Mouse (Mus musculus) testis, postnatal 10 days (tissue): ENCODE measurements around the gene Psmd13.
"Not testable (repeated sequence)": the region's sequence is repeated elsewhere in the genome, so short reads cannot be mapped to it uniquely, and the experiment has no call there.

Experiments
- DNase-seq: peaks from one replicate; pipeline ENCODE4 v3.0.0; 2021; ENCODE audit warnings: low spot score

Gene Psmd13

DNA sequence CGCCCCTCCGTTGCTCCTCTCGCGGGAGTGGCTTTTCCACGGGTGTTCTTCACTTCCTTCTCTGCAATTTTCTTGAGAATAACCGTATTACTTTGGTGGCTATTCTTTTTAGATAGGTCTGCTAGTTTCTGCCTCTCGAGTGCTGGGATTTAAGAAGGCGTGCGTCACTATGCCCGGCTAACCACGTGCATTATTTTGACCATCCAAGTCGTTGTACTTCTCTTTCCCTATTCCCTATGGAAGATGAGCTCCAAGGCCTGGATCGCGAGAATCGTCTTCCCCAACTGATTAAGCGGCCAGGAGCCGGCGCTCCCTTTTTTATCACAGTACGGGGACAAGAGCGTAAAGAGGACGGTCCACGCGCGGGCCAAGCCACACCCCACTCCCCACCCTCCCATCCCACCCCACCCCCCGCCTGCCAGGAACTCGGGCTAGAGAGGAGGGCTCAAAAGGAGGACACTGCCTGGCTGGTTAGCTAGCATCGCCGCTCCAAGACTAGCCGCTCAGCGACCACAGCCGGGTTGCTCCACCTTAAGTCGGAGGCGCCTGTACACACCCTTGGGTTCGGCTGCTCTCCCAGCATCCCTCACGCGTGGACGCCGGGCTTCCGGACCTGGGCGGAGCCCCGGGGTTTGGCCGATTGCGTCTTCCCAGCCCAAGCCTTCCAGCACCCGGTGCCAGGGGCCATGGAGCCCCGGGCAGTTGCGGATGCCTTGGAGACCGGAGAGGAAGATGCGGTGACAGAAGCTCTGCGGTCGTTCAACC, 24.8 kb upstream of the Psmd13 start, which contains the start of gene Ric8a:
TSS of gene Ric8a (plus strand) at position 173 of the 765 bp plus-strand sequence.
- peak; percentile 89 for DNase-seq

DNA sequence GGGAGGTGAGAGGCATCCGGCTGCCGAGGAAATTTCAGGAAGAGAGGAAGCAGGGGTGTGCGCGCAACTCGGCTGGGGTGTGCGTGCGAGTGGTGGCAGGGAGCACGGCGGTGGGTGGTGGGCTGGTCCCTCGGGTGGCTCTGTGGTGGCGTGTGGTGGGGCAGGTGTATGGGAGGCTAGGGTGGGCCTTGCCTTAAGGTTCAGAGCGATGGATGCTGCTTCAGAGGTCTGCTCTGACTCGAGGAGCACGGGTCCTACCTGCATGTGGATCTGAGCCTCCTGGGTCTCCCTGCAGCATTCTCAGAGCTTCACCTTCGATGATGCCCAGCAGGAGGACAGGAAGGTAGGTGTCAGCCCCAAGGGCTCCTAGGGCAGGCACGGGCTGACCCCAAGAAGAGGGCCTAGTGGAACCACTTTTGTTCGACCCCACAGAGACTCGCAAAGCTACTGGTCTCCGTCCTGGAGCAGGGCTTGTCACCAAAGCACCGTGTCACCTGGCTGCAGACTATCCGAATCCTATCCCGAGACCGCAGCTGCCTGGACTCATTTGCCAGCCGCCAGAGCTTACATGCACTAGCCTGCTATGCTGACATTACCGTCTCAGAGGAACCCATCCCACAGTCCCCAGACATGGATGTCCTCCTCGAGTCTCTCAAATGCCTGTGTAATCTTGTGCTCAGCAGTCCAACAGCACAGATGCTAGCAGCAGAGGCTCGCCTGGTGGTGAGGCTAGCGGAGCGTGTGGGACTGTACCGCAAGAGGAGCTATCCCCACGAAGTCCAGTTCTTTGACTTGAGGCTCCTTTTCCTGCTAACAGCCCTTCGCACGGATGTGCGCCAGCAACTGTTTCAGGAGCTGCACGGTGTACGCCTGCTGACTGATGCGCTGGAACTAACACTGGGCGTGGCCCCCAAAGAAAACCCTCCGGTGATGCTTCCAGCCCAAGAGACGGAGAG, 23.9 kb upstream of the Psmd13 start, which contains the start of gene Bet1l:
TSS of gene Bet1l (minus strand) at position 28 of the 956 bp plus-strand sequence.
- no peak for DNase-seq

GRCm38 (mm10) chr7:140858746-140859145, 23.0 kb upstream of the Psmd13 start:
- no peak for DNase-seq

GRCm38 (mm10) chr7:140859997-140860396, 21.8 kb upstream of the Psmd13 start:
- DNase-seq: no peak

GRCm38 (mm10) chr7:140860728-140861127, 21.0 kb upstream of the Psmd13 start:
- no peak for DNase-seq

DNA sequence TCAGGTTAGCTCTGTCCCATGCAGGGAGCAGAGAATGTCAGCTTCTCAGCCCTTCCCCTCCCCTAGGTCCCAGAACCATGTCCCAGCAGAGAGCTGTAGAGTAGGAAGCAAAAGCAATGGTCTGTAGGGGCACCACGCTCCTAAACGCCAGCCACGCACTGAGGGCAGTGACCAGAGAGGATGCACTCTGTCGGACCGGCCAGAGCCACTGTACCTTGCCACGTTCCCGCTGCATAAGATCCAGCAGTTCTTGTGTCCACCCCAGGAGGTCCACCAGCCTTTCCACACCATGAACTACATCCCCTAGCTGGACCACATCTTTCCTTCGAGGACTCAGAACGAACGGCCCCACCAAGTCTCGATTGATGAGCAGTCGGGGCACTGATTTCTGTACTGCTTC, 17.0 kb upstream of the Psmd13 start:
- no peak for DNase-seq

DNA sequence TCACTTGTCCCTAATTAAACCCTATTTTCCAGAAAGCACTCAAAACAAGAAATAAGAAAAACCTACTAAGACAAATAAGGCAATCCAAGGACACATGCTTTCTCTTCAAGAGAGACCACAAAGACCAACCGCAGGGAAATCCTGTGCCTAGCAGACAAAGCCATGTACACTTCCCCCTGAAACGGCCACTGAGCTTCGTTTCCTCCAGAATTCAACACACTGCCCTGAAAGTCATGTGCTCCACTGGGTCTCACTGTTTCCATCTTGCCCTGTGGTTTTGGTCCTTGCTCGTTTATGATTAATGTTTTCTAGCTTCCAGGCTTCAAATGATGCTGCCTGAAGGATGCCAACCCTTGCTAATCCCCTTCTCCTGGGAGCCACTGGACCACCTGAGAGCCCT, 7.5 kb upstream of the Psmd13 start:
- no peak for DNase-seq

DNA sequence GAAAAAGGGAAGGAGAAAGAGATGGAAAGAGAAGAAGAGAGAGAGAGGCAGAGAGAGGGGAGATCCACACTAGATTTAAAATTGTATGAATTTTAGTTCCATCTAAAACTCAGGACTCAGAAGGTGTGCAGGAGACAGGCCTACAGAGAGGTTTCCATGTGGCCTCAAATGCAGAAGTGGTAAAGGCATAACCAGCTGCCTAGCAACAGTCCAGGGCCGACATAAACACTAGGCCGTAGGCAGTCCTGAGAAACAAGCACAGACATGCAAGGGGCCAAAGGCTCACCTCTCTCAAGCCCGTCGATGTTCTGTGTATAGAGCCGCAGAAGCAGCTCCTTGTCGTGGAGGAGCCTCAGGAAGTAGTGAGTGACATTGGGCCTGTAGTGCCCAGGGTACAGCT, 4.4 kb upstream of the Psmd13 start:
- DNase-seq: no peak

- no peak for DNase-seq
These were observed 2.4 kb upstream of the Psmd13 start for GRCm38 (mm10) chr7:140879355-140879754.

DNA sequence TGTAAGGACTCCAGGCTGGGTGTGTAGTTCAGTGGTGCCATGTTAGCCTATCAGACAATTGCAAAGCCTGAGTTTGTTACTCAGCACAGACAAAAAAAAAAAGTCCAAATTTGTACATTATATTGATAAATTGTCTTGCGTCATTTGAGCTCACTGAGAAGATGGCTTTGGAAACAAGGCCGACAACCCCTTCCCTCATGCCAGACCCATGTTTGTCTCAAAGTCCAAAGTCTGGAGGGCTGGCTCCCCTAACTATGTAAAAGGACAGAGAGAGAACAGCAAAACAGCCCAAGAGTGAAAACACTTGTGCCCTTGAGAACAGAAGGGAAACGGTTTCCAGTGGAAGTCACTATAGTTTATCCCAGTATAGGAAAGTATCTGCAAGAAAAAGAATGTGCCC, 1.3 kb upstream of the Psmd13 start:
- no peak for DNase-seq

DNA sequence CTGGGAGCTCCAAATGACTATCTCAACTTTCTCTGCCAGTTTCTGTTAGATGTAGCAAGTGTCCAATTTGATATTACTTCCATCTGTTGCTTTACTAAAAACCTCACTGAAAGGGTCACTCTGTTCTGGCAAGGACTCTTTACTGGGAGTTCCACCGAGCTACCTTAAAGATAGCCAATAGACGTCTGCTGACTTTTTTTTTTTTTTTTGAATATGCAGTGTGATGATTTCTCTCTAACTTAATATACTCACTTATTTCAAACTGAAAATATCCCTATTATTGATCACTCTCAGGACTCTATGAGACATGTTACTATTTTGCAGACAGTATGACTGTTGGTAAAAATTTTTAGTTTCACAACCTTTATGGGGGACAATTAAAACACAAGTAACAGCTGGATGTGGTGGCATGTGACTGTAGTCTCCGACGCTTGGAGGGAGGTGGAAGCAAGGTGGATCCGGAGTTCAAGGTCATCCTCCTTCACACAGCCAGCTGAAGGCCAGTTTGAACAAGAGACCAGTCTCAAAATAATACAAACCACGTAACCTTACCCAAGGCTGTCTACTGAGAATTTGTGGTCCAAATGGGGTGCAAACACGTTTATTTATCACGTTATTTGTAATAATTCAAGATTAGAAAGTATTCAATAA, 778 bp upstream of the Psmd13 start:
- no peak for DNase-seq

- no peak for DNase-seq
These were observed 668 bp downstream of the Psmd13 start for GRCm38 (mm10) chr7:140882469-140882803.

DNA sequence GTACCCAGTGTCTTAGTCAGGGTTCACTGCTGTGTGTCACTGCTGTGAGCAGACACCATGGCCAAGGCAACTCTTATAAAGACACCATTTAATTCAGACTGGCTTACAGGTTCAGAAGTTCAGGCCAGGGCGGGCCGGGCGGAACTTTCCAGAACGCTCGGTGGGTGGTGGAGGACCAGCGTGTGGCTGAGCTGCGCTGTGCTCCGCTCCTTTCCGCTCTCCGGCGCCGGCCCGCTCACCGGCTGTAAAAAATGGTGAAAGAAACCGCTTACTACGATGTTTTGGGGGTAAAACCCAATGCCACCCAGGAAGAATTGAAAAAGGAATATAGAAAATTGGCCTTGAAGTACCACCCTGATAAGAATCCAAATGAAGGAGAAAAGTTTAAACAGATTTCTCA, 8.9 kb downstream of the Psmd13 start:
- DNase-seq: not testable (repeated sequence)

DNA sequence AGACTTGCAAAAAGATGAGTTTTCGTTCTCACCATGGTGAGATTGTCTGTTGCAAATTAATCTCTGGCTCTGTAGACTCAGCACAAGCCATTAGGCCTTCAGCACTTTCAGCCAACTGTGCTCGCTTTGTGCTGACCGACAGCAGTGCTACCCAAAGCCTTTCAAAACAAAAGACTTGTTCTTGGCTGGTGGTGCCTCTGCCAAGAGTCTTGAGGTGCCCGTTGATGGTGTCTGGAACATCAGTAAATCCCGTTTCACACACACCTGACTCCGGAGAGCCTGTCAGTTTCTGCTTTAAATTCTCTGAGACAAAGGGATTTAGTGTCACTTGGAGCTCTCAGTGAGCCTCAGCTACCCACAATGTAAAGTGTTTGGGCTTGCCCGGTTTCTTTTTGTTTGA, 12.3 kb downstream of the Psmd13 start:
- DNase-seq: no peak

GRCm38 (mm10) chr7:140894611-140895010, 12.8 kb downstream of the Psmd13 start:
- DNase-seq: no peak

GRCm38 (mm10) chr7:140897863-140898262, 16.1 kb downstream of the Psmd13 start:
- DNase-seq: no peak

- DNase-seq: no peak
These were observed 17.4 kb downstream of the Psmd13 start for GRCm38 (mm10) chr7:140899121-140899520.

GRCm38 (mm10) chr7:140900220-140900619, 18.5 kb downstream of the Psmd13 start, which contains the start of gene Cox8b:
Gene Cox8b, minus strand, starts transcription at chr7:140900446.
- DNase-seq: no peak

- no peak for DNase-seq
These were observed 20.5 kb downstream of the Psmd13 start for GRCm38 (mm10) chr7:140902036-140902875.

- peak; percentile 92 for DNase-seq
These were observed 21.4 kb downstream of the Psmd13 start for GRCm38 (mm10) chr7:140903212-140903611.

GRCm38 (mm10) chr7:140905642-140906081, 23.9 kb downstream of the Psmd13 start:
- DNase-seq: no peak
